Mouse (Mus musculus) forebrain, embryonic 12.5 days (tissue): ENCODE measurements at regions not wholly inside any gene's neighbourhood (a gene's known extent, or its start where the extent isn't known, plus 50 kb on each side); places are given as distances from the start of the nearest gene placed in this dataset.

Experiments
- ATAC-seq: fragments of 200-750 bp; cut with Nextera tagmentation; 2 replicates; pipeline ENCODE4 v1.8.0; 2017; ENCODE audit warnings: moderate TSS enrichment; ENCODE audit not compliant: low FRiP score
- H3K27ac ChIP-seq: fragments of 300-500 bp; sonication (generic); 2 replicates; pipeline ENCODE4 v1.5.1; 2016; ENCODE audit warnings: mild to moderate bottlenecking
- H3K27me3 ChIP-seq: fragments of 300-500 bp; sonication (generic); 2 replicates; pipeline ENCODE4 v1.6.1; 2016; ENCODE audit warnings: mild to moderate bottlenecking
- H3K36me3 ChIP-seq: fragments of 300-500 bp; sonication (generic); replicated peaks from 2 replicates; pipeline ENCODE4 v1.6.1; 2016; ENCODE audit warnings: mild to moderate bottlenecking
- H3K4me1 ChIP-seq: fragments of 300-500 bp; sonication (generic); 2 replicates; pipeline ENCODE4 v1.6.1; 2016
- H3K4me2 ChIP-seq: fragments of 300-500 bp; sonication (generic); 2 replicates; pipeline ENCODE4 v1.6.1; 2016; ENCODE audit warnings: mild to moderate bottlenecking, moderate library complexity
- H3K4me3 ChIP-seq: fragments of 300-500 bp; sonication (generic); replicated peaks from 2 replicates; pipeline ENCODE4 v1.5.1; 2016; ENCODE audit warnings: mild to moderate bottlenecking
- H3K9ac ChIP-seq: fragments of 300-500 bp; sonication (generic); 2 replicates; pipeline ENCODE4 v1.6.1; 2016; ENCODE audit warnings: mild to moderate bottlenecking
- H3K9me3 ChIP-seq: fragments of 300-500 bp; sonication (generic); 2 replicates; pipeline ENCODE4 v1.6.1; 2016
- WGBS: fragments of 180-500 bp; shearing (Covaris S2); methylation state at CpG from one replicate; pipeline ENCODE4 v1.1.7; 2016; 5-methylcytosine and 5-hydroxymethylcytosine counted together

DNA sequence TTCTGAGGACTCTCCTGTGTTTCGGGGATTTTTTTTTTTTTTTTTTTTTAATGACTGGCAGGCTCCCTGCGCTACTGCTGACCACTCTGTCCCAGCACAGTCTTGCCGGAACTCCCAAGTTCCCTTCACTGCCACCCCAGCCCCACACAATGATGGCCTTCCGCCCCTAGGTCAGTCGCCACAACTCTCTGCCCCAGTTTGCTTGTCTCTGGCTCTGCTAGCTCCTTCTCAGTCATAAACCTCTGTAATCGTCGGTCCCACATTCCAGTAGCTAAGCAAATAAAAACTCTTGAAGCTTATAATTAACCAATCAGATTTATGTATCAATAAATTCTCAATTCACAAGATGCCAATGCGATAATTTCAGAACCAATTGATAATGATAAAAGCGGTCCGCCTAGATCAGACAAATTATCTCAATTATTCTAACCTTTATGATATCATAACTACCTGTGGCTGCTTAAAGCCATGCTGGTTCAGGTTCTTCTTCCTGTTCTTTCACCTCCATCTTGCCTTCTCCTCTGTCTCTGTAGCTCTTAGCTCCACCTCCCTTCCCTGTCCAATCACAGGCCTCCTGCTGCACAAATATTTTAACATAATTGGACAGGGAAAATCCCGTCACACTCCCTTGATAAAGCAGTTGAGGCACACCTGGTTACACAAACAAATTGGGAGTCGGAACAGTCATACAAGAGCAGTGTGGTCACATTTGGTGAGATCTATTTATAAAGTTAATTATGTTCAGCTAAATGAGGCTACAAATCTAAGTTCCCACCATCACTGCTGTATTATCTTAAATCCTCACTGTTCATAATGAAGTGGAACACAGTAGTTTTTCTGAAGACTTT is 135.2 kb upstream of the Tars start:
- Histone ChIP-seq H3K4me2 (no peak overlapping the region), H3K9me3 (no peaks in the 10 kb centered on the region), H3K4me1 (peaks cover 11% of the 10 kb centered on the region), H3K4me3 (no peak overlapping the region), H3K27ac (no peak overlapping the region), H3K27me3 (peaks cover 4% of the 10 kb centered on the region; the same call in 1 of the 2 replicates), H3K9ac (no peak overlapping the region), H3K36me3 (no peaks in the 10 kb centered on the region)
- ATAC-seq, result no peak
- 88% methylated on average over 12 of the region's 12 CpGs for WGBS

GRCm38 (mm10) chr15:11533616-11534015 is 134.2 kb upstream of the Tars start:
- Histone ChIP-seq H3K27ac (no peak overlapping the region), H3K9ac (no peak overlapping the region), H3K9me3 (no peaks in the 10 kb centered on the region), H3K27me3 (peaks cover 4% of the 10 kb centered on the region; the same call in 1 of the 2 replicates), H3K4me2 (no peak overlapping the region), H3K36me3 (no peaks in the 10 kb centered on the region), H3K4me1 (peaks cover 12% of the 10 kb centered on the region), H3K4me3 (no peak overlapping the region)
- ATAC-seq, result no peak
- 83% methylated on average over 1 of the region's 1 CpGs for WGBS

DNA sequence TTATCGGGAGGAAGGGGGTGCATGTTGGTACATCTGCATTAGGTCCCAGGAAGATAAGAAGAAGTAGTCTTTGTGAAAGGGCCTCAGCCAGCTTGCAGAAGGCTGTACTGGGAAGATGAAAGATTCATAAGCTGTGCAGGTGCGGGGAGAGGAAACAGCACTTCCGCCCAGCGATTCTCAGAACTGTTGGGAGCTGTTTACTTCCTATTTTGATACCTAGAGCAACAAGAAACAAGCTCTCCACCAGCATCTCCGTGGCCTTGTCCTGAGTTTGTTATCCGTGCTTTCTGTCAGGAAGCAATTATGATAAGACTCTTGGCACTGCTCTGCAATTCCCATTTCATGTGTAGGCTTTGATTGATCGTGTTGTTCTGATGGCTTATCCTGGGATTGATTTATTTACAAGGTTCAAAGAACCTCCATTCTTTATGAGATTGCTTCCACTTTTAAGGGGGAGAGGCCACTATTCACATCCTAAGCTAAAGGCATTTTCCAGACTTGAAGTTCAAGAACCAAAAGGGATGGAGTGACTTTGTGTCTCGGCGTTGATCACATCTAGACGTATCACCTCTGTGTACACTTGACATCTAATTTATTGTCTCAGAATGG is 133.6 kb upstream of the Tars start:
- Histone ChIP-seq H3K27ac (no peak overlapping the region), H3K9me3 (no peaks in the 10 kb centered on the region), H3K4me2 (no peak overlapping the region), H3K9ac (no peak overlapping the region), H3K4me1 (peaks cover 12% of the 10 kb centered on the region), H3K4me3 (no peak overlapping the region), H3K36me3 (no peaks in the 10 kb centered on the region), H3K27me3 (peaks cover 4% of the 10 kb centered on the region; the same call in 1 of the 2 replicates)
- no peak for ATAC-seq
- 89% methylated on average over 10 of the region's 10 CpGs for WGBS

DNA sequence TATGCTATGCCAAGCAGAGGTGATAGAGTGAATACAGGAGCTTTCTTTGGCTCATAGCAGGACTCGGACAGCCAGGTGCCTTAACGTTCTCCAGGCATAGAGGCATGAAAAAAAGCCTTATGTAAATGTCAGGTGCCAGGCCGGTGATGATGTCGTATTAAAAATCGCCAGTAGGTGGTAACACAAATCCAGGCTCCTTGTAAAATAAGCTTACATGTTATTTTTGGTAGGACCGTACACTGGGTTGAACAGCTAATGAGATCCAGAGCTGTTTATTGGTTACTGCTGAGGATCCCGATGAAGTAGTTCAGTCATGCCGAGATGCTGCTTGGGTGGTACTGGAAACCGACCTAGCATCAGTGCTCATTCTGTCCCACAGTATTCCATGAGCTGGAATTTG is 133.1 kb upstream of the Tars start:
- H3K4me3 ChIP-seq, result no peak overlapping the region

DNA sequence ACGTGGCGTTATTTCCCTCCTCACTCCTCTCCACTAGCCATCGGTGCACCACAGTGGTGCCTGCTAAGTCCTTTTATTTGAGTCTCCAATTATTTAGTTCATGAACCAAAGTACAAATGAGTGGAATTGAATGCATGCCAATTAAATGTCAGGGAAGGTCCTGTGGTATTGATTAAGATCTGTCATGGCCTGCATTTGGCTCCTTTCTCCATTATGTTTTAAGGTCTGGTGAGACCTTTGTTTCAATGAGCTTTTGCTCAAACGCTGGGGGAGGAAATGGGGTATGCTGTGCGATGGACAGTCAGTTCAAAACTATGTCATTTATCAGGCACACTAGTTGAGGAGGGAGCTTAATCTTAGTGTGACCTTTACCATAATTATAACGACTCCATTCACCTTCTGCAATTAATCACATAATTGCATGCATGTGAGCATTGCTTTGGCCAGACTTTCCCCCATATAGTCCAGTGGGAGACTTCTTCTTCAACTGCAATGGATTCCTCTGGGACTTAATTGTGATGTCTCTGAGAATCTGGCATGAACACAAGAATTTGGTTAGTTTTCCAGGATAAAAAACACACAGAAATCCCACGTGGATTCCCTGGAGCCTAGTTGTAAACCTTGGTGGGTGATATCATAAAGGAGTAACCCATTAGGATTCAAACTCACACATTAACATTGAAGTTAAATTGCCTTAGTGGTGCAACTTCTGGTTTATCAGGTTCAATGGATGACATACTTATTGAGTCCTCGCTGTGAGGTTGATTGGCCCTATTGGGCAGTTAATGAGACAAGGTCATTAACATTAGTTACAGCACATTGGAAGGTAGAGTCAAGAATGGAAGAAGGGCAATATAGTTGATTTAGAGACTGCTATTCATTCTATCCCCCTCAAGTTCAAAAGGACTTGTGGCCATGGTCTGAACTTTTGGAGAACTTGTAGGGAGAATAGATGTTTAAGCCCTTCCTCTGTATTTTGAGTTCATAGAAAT is 130.7 kb upstream of the Tars start:
- whole genome bisulfite sequencing, result 18% methylated on average over 8 of the region's 8 CpGs
- peaks cover 4% of the 10 kb centered on the region; the same call in 1 of the 2 replicates for H3K27me3 ChIP-seq
- peak; percentile 69; the same call in 1 of the 2 replicates for ATAC-seq
- peaks cover 6% of the 10 kb centered on the region; the same call in 1 of the 2 replicates for H3K4me1 ChIP-seq
- H3K36me3 ChIP-seq, result no peaks in the 10 kb centered on the region
- H3K4me2 ChIP-seq, result no peak overlapping the region
- no peaks in the 10 kb centered on the region for H3K9me3 ChIP-seq
- no peak overlapping the region for H3K9ac ChIP-seq
- H3K27ac ChIP-seq, result no peak overlapping the region
- no peak overlapping the region for H3K4me3 ChIP-seq

More for the DNA sequence above, 133.1 kb upstream of the Tars start:
- peaks cover 4% of the 10 kb centered on the region; the same call in 1 of the 2 replicates for H3K27me3 ChIP-seq
- H3K27ac ChIP-seq, result no peak overlapping the region
- H3K36me3 ChIP-seq, result no peaks in the 10 kb centered on the region
- H3K4me2 ChIP-seq, result no peak overlapping the region
- WGBS, result 79% methylated on average over 9 of the region's 9 CpGs
- ATAC-seq, result no peak
- no peak overlapping the region for H3K9ac ChIP-seq
- H3K4me1 ChIP-seq, result peaks cover 7% of the 10 kb centered on the region
- H3K9me3 ChIP-seq, result no peaks in the 10 kb centered on the region

DNA sequence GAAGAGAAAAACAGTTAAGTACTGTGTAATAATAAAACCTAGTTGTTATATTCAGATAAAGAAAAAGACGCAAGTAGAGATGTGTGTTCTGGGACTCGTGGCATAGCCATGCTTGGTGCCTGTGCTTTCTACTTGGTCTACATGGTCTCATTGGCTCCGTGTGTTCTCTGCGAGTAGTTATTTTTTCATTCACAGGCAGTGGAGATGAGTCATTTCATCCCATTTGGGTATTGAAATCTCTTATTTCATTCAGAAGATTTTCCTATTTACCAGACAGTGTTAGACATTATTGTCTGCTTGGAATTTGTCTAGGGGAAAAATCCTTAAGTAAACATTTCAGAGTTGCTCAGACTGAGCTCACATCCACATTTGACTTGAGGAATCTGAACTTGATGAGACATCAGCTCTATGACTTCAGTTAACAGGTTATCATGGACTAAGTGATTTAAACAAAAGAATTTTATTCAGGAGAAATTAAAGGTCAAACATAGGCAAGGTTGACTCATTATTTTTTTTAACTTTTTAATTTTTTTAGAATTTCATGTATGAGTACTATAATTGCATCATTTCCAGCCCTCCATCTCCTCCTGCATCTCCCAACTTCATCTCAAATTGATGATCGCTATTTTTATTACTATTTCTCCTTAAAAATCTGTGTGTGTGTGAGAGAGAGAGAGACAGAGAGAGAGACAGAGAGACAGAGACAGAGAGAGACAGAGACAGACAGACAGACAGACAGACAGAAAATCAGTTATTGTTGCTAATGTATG is 125.1 kb upstream of the Tars start:
- Histone ChIP-seq H3K9me3 (no peaks in the 10 kb centered on the region), H3K36me3 (no peaks in the 10 kb centered on the region), H3K4me1 (no peaks in the 10 kb centered on the region), H3K4me2 (no peak overlapping the region), H3K27me3 (no peaks in the 10 kb centered on the region), H3K4me3 (no peak overlapping the region), H3K27ac (no peak overlapping the region), H3K9ac (no peak overlapping the region)
- ATAC-seq, result no peak
- 85% methylated on average over 5 of the region's 5 CpGs for WGBS

DNA sequence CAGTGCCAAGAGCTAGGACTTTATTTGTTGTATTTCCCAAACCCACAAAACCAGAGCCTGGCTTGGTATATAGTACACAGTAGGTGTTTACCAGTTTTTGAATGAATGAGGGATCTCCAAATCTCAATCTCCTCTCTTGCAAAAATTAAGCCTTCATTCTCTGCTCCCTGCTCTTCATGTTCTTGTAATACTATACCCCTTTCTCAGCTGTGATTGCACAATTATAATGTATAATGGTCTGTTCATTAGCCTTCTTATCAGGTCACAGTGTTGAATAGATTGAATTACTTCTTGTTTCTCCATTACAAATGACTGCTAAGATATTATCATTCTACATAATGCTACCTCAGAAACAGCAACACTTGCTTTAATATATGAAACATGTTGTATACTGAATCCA is 119.1 kb upstream of the Tars start:
- H3K4me1 ChIP-seq, result no peaks in the 10 kb centered on the region

DNA sequence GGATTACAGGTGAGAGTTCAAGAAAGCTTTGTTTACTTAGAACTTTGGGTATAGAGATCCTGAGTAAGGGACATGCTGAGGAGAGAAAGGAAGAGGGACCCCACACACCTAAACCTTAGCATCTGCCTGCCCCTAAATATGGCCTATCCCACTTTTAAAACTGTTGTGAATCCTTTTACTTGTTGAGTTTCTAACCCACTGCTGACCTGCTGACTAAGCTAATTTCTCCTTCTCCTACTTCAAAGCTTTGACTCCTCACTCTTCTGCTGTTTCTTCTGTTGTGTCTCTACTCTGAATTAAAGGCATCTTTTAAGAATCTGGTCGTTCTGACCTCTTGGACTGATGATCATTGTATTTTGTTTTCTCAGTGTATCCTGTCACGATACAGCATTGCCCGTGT is 118.4 kb upstream of the Tars start:
- ATAC-seq, result no peak
- no peak overlapping the region for H3K27ac ChIP-seq
- H3K9me3 ChIP-seq, result no peaks in the 10 kb centered on the region
- no peak overlapping the region for H3K9ac ChIP-seq
- no peak overlapping the region for H3K4me3 ChIP-seq
- WGBS, result 87% methylated on average over 3 of the region's 3 CpGs
- no peaks in the 10 kb centered on the region for H3K36me3 ChIP-seq
- H3K4me1 ChIP-seq, result no peaks in the 10 kb centered on the region
- no peaks in the 10 kb centered on the region for H3K27me3 ChIP-seq
- no peak overlapping the region for H3K4me2 ChIP-seq

More for the DNA sequence above, 119.1 kb upstream of the Tars start:
- Histone ChIP-seq H3K27me3 (no peaks in the 10 kb centered on the region), H3K4me3 (no peak overlapping the region), H3K36me3 (no peaks in the 10 kb centered on the region), H3K9me3 (no peaks in the 10 kb centered on the region), H3K27ac (no peak overlapping the region), H3K4me2 (no peak overlapping the region), H3K9ac (no peak overlapping the region)
- no peak for ATAC-seq

GRCm38 (mm10) chr15:11505076-11505639 is 105.7 kb upstream of the Tars start:
- Histone ChIP-seq H3K27me3 (no peaks in the 10 kb centered on the region), H3K9ac (no peak overlapping the region), H3K27ac (no peak overlapping the region), H3K4me1 (no peaks in the 10 kb centered on the region), H3K4me3 (no peak overlapping the region), H3K9me3 (no peaks in the 10 kb centered on the region), H3K4me2 (no peak overlapping the region), H3K36me3 (no peaks in the 10 kb centered on the region)
- ATAC-seq, result no peak
- 88% methylated on average over 4 of the region's 4 CpGs for WGBS

DNA sequence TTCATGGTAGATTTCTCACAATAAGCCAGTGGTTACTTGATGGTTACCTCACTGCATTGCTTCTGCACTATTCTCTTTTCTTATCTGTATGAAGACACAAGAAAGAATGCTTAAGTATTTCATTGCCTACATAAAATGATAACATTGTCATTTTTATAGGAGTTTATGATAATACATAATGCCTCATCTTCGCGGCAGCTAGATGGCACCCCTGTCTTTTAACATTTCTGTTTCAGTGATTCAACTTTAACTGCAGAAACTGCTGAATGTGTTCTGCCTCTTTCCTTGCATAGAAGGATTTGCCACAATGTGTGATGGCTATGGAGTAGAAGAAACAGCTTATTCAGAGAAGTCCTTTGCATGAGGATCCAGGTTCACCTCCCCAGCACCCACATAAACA is 97.0 kb upstream of the Tars start:
- Histone ChIP-seq H3K4me3 (no peak overlapping the region), H3K9ac (no peak overlapping the region), H3K36me3 (no peaks in the 10 kb centered on the region), H3K27me3 (no peaks in the 10 kb centered on the region), H3K9me3 (no peaks in the 10 kb centered on the region), H3K27ac (no peak overlapping the region), H3K4me2 (no peak overlapping the region), H3K4me1 (no peaks in the 10 kb centered on the region)
- WGBS, result 89% methylated on average over 2 of the region's 2 CpGs
- ATAC-seq, result no peak

DNA sequence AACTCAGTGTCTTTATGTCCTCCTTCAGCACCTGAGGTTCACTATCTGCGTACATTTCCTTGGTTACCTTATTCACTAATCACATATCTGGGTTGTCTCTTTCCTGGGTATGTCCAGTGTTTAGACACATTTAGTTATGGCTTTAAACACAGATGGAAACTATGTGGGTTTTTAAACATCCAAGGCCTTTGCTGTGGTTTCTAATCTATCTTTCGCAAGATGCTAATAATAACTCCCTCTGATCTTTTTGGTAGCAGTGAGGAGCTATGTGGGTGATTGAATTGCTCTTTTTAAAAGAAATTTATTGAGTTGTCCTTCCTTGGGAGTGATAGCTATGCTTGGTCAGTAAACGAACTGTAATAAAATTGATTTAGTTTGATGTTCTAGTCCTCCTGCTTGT is 89.7 kb upstream of the Tars start:
- Histone ChIP-seq H3K4me2 (no peak overlapping the region), H3K27me3 (no peaks in the 10 kb centered on the region), H3K9ac (no peak overlapping the region), H3K27ac (no peak overlapping the region), H3K36me3 (no peaks in the 10 kb centered on the region), H3K4me1 (no peaks in the 10 kb centered on the region), H3K9me3 (no peaks in the 10 kb centered on the region), H3K4me3 (no peak overlapping the region)
- no peak for ATAC-seq
- 96% methylated on average over 3 of the region's 3 CpGs for WGBS
